Mouse (Mus musculus) bone marrow macrophage, adult 2 months (primary cell): ENCODE measurements around the gene Acot6. TPM values are rescaled to one million over a fixed set of nuclear protein-coding genes. Genes with fewer than 3 reads are reported as not detected.
"Not testable (repeated sequence)": the region's sequence is repeated elsewhere in the genome, so short reads cannot be mapped to it uniquely, and the experiment has no call there.

Source experiments
- H3K27ac ChIP-seq: 2 replicates; pipeline ENCODE4 v1.5.1; 2012; ENCODE audit warnings: low read depth, low read length; ENCODE audit not compliant: insufficient read depth
- H3K4me1 ChIP-seq: 2 replicates; pipeline ENCODE4 v1.6.1; 2012; ENCODE audit warnings: low read length; ENCODE audit not compliant: control insufficient read depth, insufficient read depth
- H3K4me3 ChIP-seq: 2 replicates; pipeline ENCODE4 v1.5.1; 2012; ENCODE audit warnings: mild to moderate bottlenecking, low read length, moderate library complexity; ENCODE audit not compliant: insufficient read depth
- CTCF ChIP-seq: IDR thresholded peaks from 2 replicates; pipeline ENCODE4 v1.5.1; 2012; ENCODE audit warnings: low read depth, mild to moderate bottlenecking, low read length, moderate library complexity
- POLR2A ChIP-seq: IDR thresholded peaks from 2 replicates; pipeline ENCODE4 v1.6.1; 2012; ENCODE audit warnings: mild to moderate bottlenecking, low read depth, low read length, borderline replicate concordance
- polyA plus RNA-seq: library from polyadenylated mRNA; stranded (reverse); fragments of >200 nt; gene quantifications from 2 replicates; pipeline ENCODE4 v1.2.4, GENCODE M21; 2012; ENCODE audit not compliant: missing spikeins, insufficient read depth, insufficient read length

Gene Acot6
- polyA plus RNA-seq = 0.47 and 0.49 TPM in 2 replicates

DNA sequence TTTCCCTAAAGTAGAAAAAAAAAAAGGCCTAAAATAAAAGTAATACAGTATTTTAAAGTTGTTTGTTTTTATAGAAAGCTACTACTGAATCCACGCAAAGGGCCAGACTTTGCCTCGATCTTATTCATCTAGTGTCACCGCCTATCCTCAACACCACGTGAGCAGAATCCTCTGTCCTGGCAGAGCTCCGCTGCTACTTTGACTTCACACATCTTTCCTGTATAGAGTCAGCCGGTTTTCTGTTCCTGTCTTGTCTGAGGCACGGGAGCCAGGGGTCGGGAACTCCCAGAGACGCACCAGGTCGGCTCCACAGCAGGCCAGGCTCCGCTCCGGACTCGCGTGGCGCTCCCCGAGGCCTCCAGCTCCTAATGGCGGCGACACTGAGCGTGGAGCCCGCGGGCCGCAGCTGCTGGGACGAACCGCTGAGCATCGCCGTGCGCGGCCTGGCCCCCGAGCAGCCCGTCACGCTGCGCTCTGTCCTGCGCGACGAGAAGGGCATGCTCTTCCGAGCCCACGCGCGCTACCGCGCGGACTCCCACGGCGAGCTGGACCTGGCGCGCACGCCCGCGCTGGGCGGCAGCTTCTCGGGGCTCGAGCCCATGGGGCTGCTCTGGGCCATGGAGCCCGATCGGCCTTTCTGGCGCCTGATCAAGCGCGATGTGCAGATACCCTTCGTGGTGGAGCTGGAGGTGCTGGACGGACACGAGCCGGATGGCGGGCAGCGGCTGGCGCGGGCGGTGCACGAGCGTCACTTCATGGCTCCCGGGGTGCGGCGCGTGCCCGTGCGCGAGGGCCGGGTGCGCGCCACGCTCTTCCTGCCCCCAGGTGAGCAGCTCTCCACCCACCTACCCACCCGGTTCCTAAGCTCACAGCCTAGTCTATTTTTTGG lies at the start of gene Acot6:
Gene Acot6, plus strand, starts transcription at position 51 of the 889 bp plus-strand sequence.
- not testable (repeated sequence) for H3K27ac ChIP-seq
- H3K4me3 ChIP-seq = peak within 1 kb of the TSS; percentile 62

DNA sequence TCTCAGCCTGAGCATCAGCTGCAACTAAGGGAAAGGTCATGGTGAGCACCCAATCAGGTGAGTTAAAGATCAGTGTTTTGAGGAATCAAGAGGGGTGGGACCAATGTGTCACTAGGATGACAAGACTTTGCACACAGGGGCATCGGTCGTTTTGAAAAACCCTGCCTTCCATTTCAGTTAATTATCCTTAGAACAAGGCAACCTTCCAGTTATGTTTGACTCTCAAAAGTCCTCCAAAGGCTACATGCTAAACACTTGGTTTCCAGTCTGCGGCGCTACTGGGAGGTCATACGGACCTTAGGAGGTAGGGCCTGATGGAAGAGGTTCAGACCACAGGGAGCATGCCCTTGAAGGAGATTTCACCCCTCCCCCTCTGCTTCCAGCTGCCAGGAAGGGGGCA lies 49.7 kb upstream of the Acot6 start:
- H3K4me1 ChIP-seq, H3K4me3 ChIP-seq: not testable (repeated sequence)

More for the DNA sequence above, at the start of gene Acot6:
- H3K4me1 ChIP-seq = not testable (repeated sequence)

DNA sequence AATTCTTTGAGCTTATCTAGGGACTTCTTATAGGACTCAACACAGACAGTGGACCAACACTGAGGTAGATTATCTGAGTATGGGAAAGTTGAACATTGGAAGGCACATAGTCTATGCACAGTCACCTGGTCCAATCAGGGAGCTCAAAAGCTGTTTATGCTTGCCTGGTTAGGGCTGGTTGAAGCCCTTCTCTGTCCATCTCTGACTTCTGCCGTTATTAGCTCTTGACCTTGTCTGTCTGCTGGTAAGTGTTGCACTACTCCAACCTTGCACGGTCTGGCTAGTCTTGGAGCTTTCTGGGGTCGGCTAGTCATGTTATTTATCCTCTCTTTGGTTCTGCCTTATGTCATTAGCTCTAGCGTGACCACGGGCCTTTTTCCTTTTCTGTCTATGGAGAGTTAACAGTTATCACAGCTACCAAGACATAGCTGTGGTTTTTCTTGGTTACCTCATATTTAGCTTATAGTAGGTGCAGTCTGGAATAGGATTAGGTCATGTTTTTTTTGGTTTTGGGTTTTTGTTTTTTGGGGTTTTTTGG lies 48.4 kb upstream of the Acot6 start, which contains the start of gene Acot3:
Gene Acot3, plus strand, starts transcription at position 208 of the 538 bp plus-strand sequence.
- no peak within 1 kb of the TSS for H3K27ac ChIP-seq

More for the DNA sequence above, 49.7 kb upstream of the Acot6 start:
- H3K27ac ChIP-seq = not testable (repeated sequence)

DNA sequence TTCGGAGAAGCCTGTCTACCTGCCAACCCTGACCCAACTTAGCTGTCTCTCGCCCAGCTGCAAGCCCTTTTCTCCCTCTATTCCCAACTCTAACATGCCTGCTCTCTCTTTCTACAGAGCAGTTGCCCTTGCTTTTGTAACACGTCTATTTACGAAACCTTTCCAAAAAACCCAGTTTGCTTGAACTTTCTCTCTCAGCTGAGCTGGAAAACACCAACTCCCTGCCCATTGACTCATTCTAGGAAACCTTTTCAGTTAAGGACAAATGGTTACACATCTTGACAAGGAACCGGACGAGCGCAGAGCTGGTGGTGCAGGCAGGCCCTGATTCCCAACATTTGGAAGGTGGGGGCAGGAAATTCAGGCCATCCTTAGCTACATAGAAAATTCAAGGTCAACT lies 47.8 kb upstream of the Acot6 start:
- peaks cover 2% of the 10 kb centered on the region; the same call in 1 of the 2 replicates for H3K4me1 ChIP-seq
- H3K4me3 ChIP-seq = no peak overlapping the region
- no peak overlapping the region for H3K27ac ChIP-seq
- TF ChIP-seq CTCF (no peak), POLR2A (no peak)

More for the DNA sequence above, 48.4 kb upstream of the Acot6 start, which contains the start of gene Acot3:
- TF ChIP-seq POLR2A = no peak
- no peak for TF ChIP-seq CTCF
- Histone ChIP-seq H3K4me3 (no peak within 1 kb of the TSS), H3K4me1 (peaks cover 3% of the 10 kb centered on the region; the same call in 1 of the 2 replicates)

DNA sequence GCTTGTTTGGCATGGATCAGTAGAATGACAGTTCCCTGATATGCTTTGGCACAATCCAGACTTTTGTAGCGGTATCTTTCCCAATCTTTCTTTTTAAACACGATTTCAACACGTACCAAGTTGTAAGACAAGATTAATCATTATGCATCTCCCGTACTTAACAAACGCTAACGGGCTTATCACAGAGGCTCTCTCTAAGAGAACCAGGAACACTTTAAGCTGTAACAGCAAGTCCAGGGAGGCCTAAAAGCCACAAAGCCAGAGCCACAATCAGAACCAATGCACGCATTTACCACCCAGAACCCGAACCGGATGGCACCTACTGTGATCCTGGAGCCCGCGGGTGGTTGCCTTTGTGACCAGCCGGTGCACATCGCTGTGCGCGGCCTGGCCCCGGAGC lies 47.3 kb upstream of the Acot6 start:
- no peak overlapping the region for H3K27ac ChIP-seq
- peaks cover 2% of the 10 kb centered on the region; the same call in 1 of the 2 replicates for H3K4me1 ChIP-seq
- TF ChIP-seq CTCF (no peak), POLR2A (no peak)
- H3K4me3 ChIP-seq = peak overlapping the region; percentile 52

DNA sequence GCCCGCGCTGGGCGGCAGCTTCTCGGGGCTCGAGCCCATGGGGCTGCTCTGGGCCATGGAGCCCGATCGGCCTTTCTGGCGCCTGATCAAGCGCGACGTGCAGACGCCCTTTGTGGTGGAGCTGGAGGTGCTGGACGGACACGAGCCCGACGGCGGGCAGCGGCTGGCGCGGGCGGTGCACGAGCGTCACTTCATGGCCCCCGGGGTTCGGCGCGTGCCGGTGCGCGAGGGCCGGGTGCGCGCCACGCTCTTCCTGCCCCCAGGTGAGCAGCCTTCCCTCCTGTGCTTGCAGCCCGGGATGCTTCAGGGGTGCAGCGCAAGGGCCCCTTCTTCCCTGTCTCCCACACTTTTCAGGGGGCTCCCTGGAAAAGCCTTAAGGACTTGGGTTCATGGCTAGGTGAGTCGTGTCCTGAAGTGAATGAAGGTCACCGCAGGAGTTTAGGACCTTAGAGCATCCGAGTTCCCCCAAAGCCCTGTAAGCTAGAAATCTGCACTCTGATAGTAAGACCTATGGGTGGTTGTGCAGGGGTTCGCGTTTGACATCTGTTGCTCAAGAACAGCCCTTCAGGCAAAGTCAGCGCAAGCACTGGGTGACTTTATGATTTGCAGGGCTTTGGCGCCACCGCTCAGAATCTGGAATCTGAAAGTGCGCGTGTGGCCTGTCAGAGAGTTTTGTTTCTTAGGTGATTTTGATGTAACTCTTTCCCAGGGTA lies 46.6 kb upstream of the Acot6 start:
- Histone ChIP-seq H3K4me1 (peaks cover 2% of the 10 kb centered on the region; the same call in 1 of the 2 replicates), H3K27ac (no peak overlapping the region), H3K4me3 (peak overlapping the region; percentile 52)
- TF ChIP-seq CTCF (no peak), POLR2A (no peak)

DNA sequence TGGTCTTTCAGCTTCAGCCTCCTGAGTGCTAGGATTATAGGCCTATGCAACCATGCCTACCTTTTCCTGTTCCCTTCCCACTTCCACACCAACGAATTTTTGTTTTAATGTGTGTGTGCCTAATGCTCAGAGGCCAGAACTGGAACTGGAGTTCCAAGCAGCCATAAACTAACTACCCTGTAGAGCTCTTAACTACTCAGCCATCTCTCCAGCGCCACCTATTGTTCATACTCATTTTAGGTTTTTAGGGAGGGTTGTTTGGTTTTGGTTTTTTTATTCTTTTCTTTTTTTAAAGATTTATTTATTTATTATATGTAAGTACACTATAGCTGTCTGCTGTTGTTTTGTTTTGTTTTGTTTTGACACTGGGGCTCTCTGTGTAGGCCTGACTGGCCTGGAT lies 39.5 kb upstream of the Acot6 start:
- TF ChIP-seq POLR2A (no peak), CTCF (no peak)
- no peak overlapping the region for H3K4me3 ChIP-seq
- H3K4me1 ChIP-seq = no peaks in the 10 kb centered on the region
- no peak overlapping the region for H3K27ac ChIP-seq

DNA sequence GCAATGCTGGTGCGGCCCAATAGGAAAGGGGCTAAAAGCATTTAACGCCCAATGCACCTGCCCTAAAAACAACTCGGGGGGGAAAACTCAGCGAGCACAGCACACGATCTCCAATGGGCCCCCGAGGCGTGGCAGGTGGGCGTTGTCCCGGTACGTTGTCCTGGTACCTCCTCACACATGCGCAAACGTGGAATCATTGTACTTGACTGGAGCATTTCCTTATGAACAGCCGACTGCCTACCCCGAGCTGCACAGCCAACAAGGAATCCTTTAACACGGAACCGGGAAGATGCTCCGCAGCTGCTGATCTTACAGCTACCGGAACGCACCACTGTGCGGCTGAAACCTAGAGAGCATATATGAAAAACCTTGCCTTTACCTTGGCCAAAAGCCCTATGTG lies 38.1 kb upstream of the Acot6 start:
- H3K4me1 ChIP-seq = no peaks in the 10 kb centered on the region
- TF ChIP-seq CTCF = no peak
- TF ChIP-seq POLR2A = no peak
- no peak overlapping the region for H3K27ac ChIP-seq
- no peak overlapping the region for H3K4me3 ChIP-seq

DNA sequence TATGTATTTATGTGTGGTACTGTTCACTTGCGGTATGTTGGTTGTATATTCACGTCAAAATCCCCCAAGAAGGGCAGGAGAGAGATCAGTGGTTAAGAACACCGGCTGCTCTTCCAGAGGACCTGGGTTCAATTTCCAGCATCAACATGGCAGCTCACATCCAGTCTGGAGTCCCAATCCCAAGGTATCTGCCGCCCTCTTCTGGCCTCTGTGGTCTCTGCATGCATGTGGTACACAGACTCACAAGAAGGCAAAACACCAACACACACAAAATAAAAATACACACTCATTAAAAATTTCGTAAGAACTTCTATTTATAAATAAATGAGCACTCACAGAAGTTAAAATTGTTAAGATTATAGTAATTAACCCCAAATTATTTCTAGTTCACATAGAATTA lies 37.2 kb upstream of the Acot6 start:
- Histone ChIP-seq H3K4me3 (no peak overlapping the region), H3K27ac (no peak overlapping the region), H3K4me1 (no peaks in the 10 kb centered on the region)
- TF ChIP-seq CTCF (peak; percentile 42; the same call in 1 of the 2 replicates), POLR2A (no peak)

DNA sequence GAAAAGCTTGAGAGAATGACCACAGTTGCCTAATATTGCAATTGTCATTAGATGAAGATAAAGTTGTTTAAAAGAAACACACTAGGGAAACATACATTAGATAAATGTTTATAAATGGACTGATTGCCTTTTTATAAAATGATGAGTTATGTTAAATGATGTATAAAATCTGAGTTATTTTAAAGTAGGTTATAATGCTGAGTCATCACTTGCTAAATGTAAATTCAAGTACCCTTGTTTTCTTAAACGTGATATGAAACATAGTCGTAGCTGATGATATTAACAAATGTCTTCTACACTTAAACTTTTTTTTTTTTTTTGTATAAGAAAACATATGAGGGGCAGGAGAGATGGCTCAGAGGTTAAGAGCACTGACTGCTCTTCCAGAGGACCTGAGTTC lies 36.6 kb upstream of the Acot6 start:
- Histone ChIP-seq H3K4me1 (no peaks in the 10 kb centered on the region), H3K4me3 (no peak overlapping the region), H3K27ac (no peak overlapping the region)
- no peak for TF ChIP-seq CTCF
- no peak for TF ChIP-seq POLR2A
